Mouse (Mus musculus) heart, postnatal 0 days (tissue): ENCODE results near the gene Scpep1.

Experiments used
- CTCF ChIP-seq: IDR thresholded peaks from 2 replicates; pipeline ENCODE4 v1.5.1; 2016; ENCODE audit warnings: antibody characterized with exemption, control low read depth, low read depth
- EP300 ChIP-seq: IDR thresholded peaks from 2 replicates; pipeline ENCODE4 v1.6.1; 2016; ENCODE audit warnings: antibody characterized with exemption, low read depth

GRCm38 (mm10) chr11:88954803-88955202, 462 bp downstream of the Scpep1 start:
- TF ChIP-seq EP300: no peak
- TF ChIP-seq CTCF: no peak
